Mouse (Mus musculus): ENCODE data around the gene Znhit6. TPM values are rescaled to one million over a fixed set of nuclear protein-coding genes. Genes with fewer than 3 reads are reported as not detected.

Znhit6 gene
- polyA plus RNA-seq, 1 experiment, result 26.9 TPM

DNA sequence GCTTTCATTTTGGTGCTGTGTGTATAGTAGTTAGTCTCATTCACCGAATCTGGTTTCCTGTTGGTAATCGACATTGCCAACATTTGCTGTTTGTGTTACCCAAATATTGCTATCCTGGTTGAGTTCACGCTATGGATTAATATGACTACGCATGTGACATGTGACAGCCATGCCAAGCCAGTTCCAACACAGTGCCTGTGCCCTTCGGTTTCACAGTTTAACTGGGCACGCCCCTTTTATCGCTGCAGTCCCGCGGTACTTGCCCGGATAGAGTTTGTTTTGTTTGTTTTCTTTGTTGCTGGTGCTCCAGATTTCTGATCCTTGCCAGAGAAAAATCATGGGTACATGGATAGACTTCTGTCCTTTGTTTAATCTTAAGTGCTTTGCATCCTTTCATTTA lies 19.8 kb upstream of the Znhit6 start:
- no peaks in the 10 kb centered on the region for H3K36me3 ChIP-seq (ENCODE audit: control insufficient read depth, insufficient read depth)
- H3K79me3 ChIP-seq (ENCODE audit: low read depth), result no peaks in the 10 kb centered on the region
- H3K4me3 ChIP-seq (ENCODE audit: insufficient read depth, poor library complexity, severe bottlenecking), result no peak overlapping the region
- no peaks in the 10 kb centered on the region for H3K79me2 ChIP-seq (ENCODE audit: control insufficient read depth, insufficient read depth)
- H3ac ChIP-seq (ENCODE audit: control insufficient read depth, insufficient read length, low read depth), result no peak overlapping the region
- H3K27me3 ChIP-seq (ENCODE audit: control insufficient read depth, insufficient read depth, insufficient read length), result no peaks in the 10 kb centered on the region
- TF ChIP-seq FOSL1 (IDR thresholded peaks at IDR 0.05; ENCODE audit: insufficient read depth, low read length, poor library complexity, severe bottlenecking) (no peak), MAX (IDR thresholded peaks at IDR 0.05) (no peak), MYOD1 (IDR thresholded peaks at IDR 0.05; ENCODE audit: control insufficient read depth, insufficient read length, low read depth) (no peak), MYOG (IDR thresholded peaks at IDR 0.05; ENCODE audit: control insufficient read depth, extremely low read depth, insufficient read length) (no peak), CTCF (IDR thresholded peaks at IDR 0.05; ENCODE audit: control insufficient read depth, insufficient read depth, insufficient read length) (no peak), USF1 (IDR thresholded peaks at IDR 0.05; ENCODE audit: low read depth) (no peak), CEBPB (IDR thresholded peaks at IDR 0.05; ENCODE audit: low read depth) (no peak)

DNA sequence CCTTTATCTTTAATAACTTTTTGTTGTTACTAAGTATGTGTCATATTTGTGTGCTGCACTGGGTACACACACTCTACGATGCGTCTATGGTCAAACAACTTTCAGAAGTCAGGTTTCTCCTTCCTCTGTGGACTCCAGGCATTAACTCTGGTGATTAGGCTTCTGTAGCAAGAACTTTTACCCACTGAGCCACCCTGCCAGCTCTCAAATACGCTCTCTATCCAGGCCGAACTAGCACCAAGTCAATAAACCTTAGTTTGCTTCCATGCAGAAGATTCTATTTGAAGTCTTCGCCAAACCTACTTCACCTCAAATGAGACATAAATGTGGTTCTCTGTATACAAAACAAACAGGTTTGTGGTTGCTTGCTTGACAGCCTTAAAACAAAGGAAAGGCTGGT lies 16.3 kb upstream of the Znhit6 start:
- TF ChIP-seq CEBPB (IDR thresholded peaks at IDR 0.05; ENCODE audit: low read depth) (no peak), FOSL1 (IDR thresholded peaks at IDR 0.05; ENCODE audit: insufficient read depth, low read length, poor library complexity, severe bottlenecking) (no peak), CTCF (IDR thresholded peaks at IDR 0.05; ENCODE audit: control insufficient read depth, insufficient read depth, insufficient read length) (no peak), MAX (IDR thresholded peaks at IDR 0.05) (no peak), MYOG (IDR thresholded peaks at IDR 0.05; ENCODE audit: control insufficient read depth, extremely low read depth, insufficient read length) (no peak), MYOD1 (IDR thresholded peaks at IDR 0.05; ENCODE audit: control insufficient read depth, insufficient read length, low read depth) (no peak), USF1 (IDR thresholded peaks at IDR 0.05; ENCODE audit: low read depth) (no peak)
- Histone ChIP-seq H3K79me3 (ENCODE audit: low read depth) (no peaks in the 10 kb centered on the region), H3ac (ENCODE audit: control insufficient read depth, insufficient read length, low read depth) (no peak overlapping the region), H3K27me3 (ENCODE audit: control insufficient read depth, insufficient read depth, insufficient read length) (no peaks in the 10 kb centered on the region), H3K4me3 (ENCODE audit: insufficient read depth, poor library complexity, severe bottlenecking) (no peak overlapping the region), H3K79me2 (ENCODE audit: control insufficient read depth, insufficient read depth) (no peaks in the 10 kb centered on the region), H3K36me3 (ENCODE audit: control insufficient read depth, insufficient read depth) (no peaks in the 10 kb centered on the region)

DNA sequence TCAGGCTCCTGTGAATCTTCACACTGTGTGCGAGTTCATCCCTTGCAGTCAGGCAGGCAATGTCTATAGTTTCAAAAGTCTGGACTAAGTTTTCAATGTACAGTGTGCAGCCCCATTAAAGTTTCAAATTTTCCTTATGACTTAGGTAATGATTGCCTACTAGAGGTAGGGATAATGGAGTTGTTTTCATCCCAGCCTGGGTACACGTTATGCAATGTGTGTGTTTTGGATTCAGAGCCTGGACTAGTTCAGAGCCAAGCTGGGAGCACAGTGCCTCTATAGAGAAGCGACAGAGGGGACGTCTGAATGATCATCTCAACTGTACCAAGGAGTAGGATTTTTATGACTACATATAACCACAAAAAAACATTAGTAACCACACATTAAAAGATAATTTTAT lies 15.9 kb upstream of the Znhit6 start:
- H3ac ChIP-seq (ENCODE audit: control insufficient read depth, insufficient read length, low read depth), result no peak overlapping the region
- H3K27me3 ChIP-seq (ENCODE audit: control insufficient read depth, insufficient read depth, insufficient read length), result no peaks in the 10 kb centered on the region
- H3K79me2 ChIP-seq (ENCODE audit: control insufficient read depth, insufficient read depth), result no peaks in the 10 kb centered on the region
- no peak overlapping the region for H3K4me3 ChIP-seq (ENCODE audit: insufficient read depth, poor library complexity, severe bottlenecking)
- H3K36me3 ChIP-seq (ENCODE audit: control insufficient read depth, insufficient read depth), result no peaks in the 10 kb centered on the region
- TF ChIP-seq FOSL1 (IDR thresholded peaks at IDR 0.05; ENCODE audit: insufficient read depth, low read length, poor library complexity, severe bottlenecking) (no peak), MYOG (IDR thresholded peaks at IDR 0.05; ENCODE audit: control insufficient read depth, extremely low read depth, insufficient read length) (no peak), CTCF (IDR thresholded peaks at IDR 0.05; ENCODE audit: control insufficient read depth, insufficient read depth, insufficient read length) (no peak), CEBPB (IDR thresholded peaks at IDR 0.05; ENCODE audit: low read depth) (no peak), MAX (IDR thresholded peaks at IDR 0.05) (no peak), USF1 (IDR thresholded peaks at IDR 0.05; ENCODE audit: low read depth) (no peak), MYOD1 (IDR thresholded peaks at IDR 0.05; ENCODE audit: control insufficient read depth, insufficient read length, low read depth) (no peak)
- no peaks in the 10 kb centered on the region for H3K79me3 ChIP-seq (ENCODE audit: low read depth)

DNA sequence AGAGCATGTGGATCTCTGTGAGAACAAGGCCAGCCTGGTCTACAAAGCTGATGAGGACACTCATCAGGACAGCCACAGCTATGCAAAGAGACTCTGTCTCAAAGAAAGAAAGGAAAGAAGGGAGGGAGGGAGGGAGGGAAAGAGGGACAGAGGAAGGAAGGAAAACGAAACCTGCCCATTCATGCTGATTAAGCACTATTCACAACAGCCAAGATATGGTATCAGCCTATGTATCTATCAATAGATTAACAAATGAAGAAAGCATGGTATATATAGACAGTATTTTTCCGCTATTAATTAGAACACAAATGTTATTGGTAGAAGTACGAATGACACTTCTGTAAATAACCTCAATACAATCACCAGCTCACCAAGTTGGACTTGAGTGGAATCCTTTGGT lies 1.5 kb upstream of the Znhit6 start:
- peaks cover 23% of the 10 kb centered on the region for H3K36me3 ChIP-seq (ENCODE audit: control insufficient read depth, insufficient read depth)
- peaks cover 32% of the 10 kb centered on the region for H3K79me3 ChIP-seq (ENCODE audit: low read depth)

DNA sequence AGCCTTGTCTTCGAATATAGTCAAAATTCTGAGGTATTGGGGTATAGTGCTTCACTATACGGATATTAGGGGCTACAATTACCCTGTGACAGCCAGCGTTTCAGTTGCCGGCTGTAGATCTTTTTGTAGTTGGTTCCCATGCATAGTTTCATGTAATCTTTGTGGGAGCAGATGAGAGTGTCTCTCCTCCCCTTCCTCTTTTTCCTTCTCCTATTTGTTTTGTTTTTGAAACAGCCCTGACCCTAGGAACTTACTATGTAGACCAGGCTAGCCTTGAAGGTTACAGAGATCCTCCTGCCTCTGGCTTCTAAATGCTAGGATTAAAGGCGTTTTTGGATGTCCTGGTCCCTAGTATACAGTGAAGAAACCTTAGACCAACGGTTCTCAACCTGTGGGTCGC lies 665 bp upstream of the Znhit6 start:
- Histone ChIP-seq H3ac (ENCODE audit: control insufficient read depth, insufficient read length, low read depth) (no peak overlapping the region), H3K27me3 (ENCODE audit: control insufficient read depth, insufficient read depth, insufficient read length) (no peaks in the 10 kb centered on the region), H3K36me3 (ENCODE audit: control insufficient read depth, insufficient read depth) (peaks cover 32% of the 10 kb centered on the region), H3K4me3 (ENCODE audit: insufficient read depth, poor library complexity, severe bottlenecking) (no peak overlapping the region), H3K79me2 (ENCODE audit: control insufficient read depth, insufficient read depth) (peaks cover 44% of the 10 kb centered on the region), H3K79me3 (ENCODE audit: low read depth) (peaks cover 41% of the 10 kb centered on the region)
- no peak for TF ChIP-seq FOSL1 (IDR thresholded peaks at IDR 0.05; ENCODE audit: insufficient read depth, low read length, poor library complexity, severe bottlenecking)
- TF ChIP-seq MYOD1 (IDR thresholded peaks at IDR 0.05; ENCODE audit: control insufficient read depth, insufficient read length, low read depth), result no peak
- no peak for TF ChIP-seq MAX (IDR thresholded peaks at IDR 0.05)
- no peak for TF ChIP-seq CEBPB (IDR thresholded peaks at IDR 0.05; ENCODE audit: low read depth)
- TF ChIP-seq USF1 (IDR thresholded peaks at IDR 0.05; ENCODE audit: low read depth), result no peak
- TF ChIP-seq MYOG (IDR thresholded peaks at IDR 0.05; ENCODE audit: control insufficient read depth, extremely low read depth, insufficient read length), result no peak
- no peak for TF ChIP-seq CTCF (IDR thresholded peaks at IDR 0.05; ENCODE audit: control insufficient read depth, insufficient read depth, insufficient read length)

More for the DNA sequence above, 1.5 kb upstream of the Znhit6 start:
- Histone ChIP-seq H3K27me3 (ENCODE audit: control insufficient read depth, insufficient read depth, insufficient read length) (no peaks in the 10 kb centered on the region), H3K4me3 (ENCODE audit: insufficient read depth, poor library complexity, severe bottlenecking) (no peak overlapping the region), H3ac (ENCODE audit: control insufficient read depth, insufficient read length, low read depth) (no peak overlapping the region), H3K79me2 (ENCODE audit: control insufficient read depth, insufficient read depth) (peaks cover 35% of the 10 kb centered on the region)
- TF ChIP-seq CTCF (IDR thresholded peaks at IDR 0.05; ENCODE audit: control insufficient read depth, insufficient read depth, insufficient read length), result no peak
- TF ChIP-seq CEBPB (IDR thresholded peaks at IDR 0.05; ENCODE audit: low read depth), result no peak
- TF ChIP-seq FOSL1 (IDR thresholded peaks at IDR 0.05; ENCODE audit: insufficient read depth, low read length, poor library complexity, severe bottlenecking), result no peak
- TF ChIP-seq MYOD1 (IDR thresholded peaks at IDR 0.05; ENCODE audit: control insufficient read depth, insufficient read length, low read depth), result no peak
- no peak for TF ChIP-seq MAX (IDR thresholded peaks at IDR 0.05)
- no peak for TF ChIP-seq USF1 (IDR thresholded peaks at IDR 0.05; ENCODE audit: low read depth)
- no peak for TF ChIP-seq MYOG (IDR thresholded peaks at IDR 0.05; ENCODE audit: control insufficient read depth, extremely low read depth, insufficient read length)

DNA sequence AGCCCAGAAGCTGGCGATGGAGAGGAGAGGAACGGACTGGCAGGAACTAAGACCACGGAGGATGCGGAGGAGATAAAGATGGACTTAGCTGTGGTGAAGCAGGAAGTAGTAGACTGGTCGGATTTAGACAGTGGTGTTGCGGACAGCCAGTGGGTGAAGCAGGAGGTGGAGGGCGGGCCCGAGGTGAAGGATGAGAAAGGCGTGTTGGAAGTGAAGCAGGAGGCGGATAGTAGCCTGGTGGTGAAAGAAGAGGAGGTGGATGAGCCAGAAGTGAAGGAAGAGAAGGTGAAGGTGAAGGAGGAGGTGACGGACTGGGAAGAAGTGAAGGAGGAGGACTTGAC lies 447 bp downstream of the Znhit6 start:
- Histone ChIP-seq H3K27me3 (ENCODE audit: control insufficient read depth, insufficient read depth, insufficient read length) (no peaks in the 10 kb centered on the region), H3ac (ENCODE audit: control insufficient read depth, insufficient read length, low read depth) (peak overlapping the region; percentile 87), H3K79me2 (ENCODE audit: control insufficient read depth, insufficient read depth) (peaks cover 55% of the 10 kb centered on the region), H3K36me3 (ENCODE audit: control insufficient read depth, insufficient read depth) (peaks cover 43% of the 10 kb centered on the region), H3K79me3 (ENCODE audit: low read depth) (peaks cover 52% of the 10 kb centered on the region), H3K4me3 (ENCODE audit: insufficient read depth, poor library complexity, severe bottlenecking) (peak overlapping the region; percentile 80)
- TF ChIP-seq MAX (IDR thresholded peaks at IDR 0.05) (no peak), USF1 (IDR thresholded peaks at IDR 0.05; ENCODE audit: low read depth) (no peak), MYOD1 (IDR thresholded peaks at IDR 0.05; ENCODE audit: control insufficient read depth, insufficient read length, low read depth) (no peak), CTCF (IDR thresholded peaks at IDR 0.05; ENCODE audit: control insufficient read depth, insufficient read depth, insufficient read length) (no peak), CEBPB (IDR thresholded peaks at IDR 0.05; ENCODE audit: low read depth) (no peak), MYOG (IDR thresholded peaks at IDR 0.05; ENCODE audit: control insufficient read depth, extremely low read depth, insufficient read length) (no peak), FOSL1 (IDR thresholded peaks at IDR 0.05; ENCODE audit: insufficient read depth, low read length, poor library complexity, severe bottlenecking) (no peak)
